Mouse (Mus musculus) gastrocnemius, adult 2 months (tissue): ENCODE data around the gene Ppp4c. TPM values are rescaled to one million over a fixed set of nuclear protein-coding genes. Genes with fewer than 3 reads are reported as not detected.

Experiments
- DNase-seq: peaks from one replicate; pipeline ENCODE4 v3.0.0; 2022
- H3K27ac ChIP-seq: fragments of 200-600 bp; 2 replicates; pipeline ENCODE4 v1.8.1; 2022; ENCODE audit warnings: mild to moderate bottlenecking
- H3K4me3 ChIP-seq: fragments of 200-600 bp; 2 replicates; pipeline ENCODE4 v1.8.1; 2022; ENCODE audit warnings: mild to moderate bottlenecking, moderate library complexity
- CTCF ChIP-seq: fragments of 200-600 bp; IDR thresholded peaks from 2 replicates; pipeline ENCODE4 v1.8.1; 2022; ENCODE audit warnings: antibody characterized with exemption, mild to moderate bottlenecking, moderate library complexity
- intact Hi-C: fragments of 180-260 bp; cut with DNase I; formaldehyde crosslinking; loops from one replicate; pipeline ENCODE4 v1.15.1; 2025
- total RNA-seq, 2 experiments: library from RNA; stranded (reverse); gene quantifications; 2 replicates each; pipeline ENCODE4 v1.2.3; 2021

Gene Ppp4c
- total RNA-seq, 2 experiments from 2014 or later = 22.8 to 25.7 TPM

DNA sequence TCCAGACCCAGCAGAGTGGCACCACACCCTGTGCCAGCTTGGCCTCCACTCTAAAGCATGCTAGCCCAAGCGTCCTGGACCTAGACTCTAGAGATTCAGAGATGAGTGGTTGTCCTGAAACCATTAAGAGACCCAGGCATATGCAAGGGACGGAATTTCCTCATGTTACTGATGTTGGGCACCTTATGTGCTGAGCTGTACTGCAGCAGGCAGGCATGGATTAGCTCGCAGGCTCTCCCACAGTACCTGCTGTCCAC lies 16.4 kb downstream of the Ppp4c start:
- no peak for TF ChIP-seq CTCF
- Histone ChIP-seq H3K4me3 (peak overlapping the region; percentile 90), H3K27ac (peak overlapping the region; percentile 99)
- no peak for DNase-seq
- intact Hi-C loops = loop anchor here (1.0 to 10.0 kb wide), 3 partner anchors 16 to 341 kb away; partner anchors contain the start of gene Sh2b1

- Histone ChIP-seq H3K27ac (peak overlapping the region; percentile 99), H3K4me3 (peak overlapping the region; percentile 90)
- TF ChIP-seq CTCF = peak; percentile 46
- no peak for DNase-seq
- intact Hi-C loops = loop anchor here (10.0 kb wide), 2 partner anchors 301 to 341 kb away; partner anchors contain the start of gene Sh2b1
These were observed 16.9 kb downstream of the Ppp4c start for GRCm38 (mm10) chr7:126775185-126775977.

- no peak for TF ChIP-seq CTCF
- intact Hi-C loops = loop anchor here (10.0 kb wide), 2 partner anchors 300 to 340 kb away; partner anchors contain the start of gene Sh2b1
- peak overlapping the region; percentile 99 for H3K27ac ChIP-seq
- no peak overlapping the region for H3K4me3 ChIP-seq
- no peak for DNase-seq
These were observed 17.8 kb downstream of the Ppp4c start for GRCm38 (mm10) chr7:126774463-126774862.

- no peak overlapping the region for H3K4me3 ChIP-seq
- H3K27ac ChIP-seq = no peak overlapping the region
- no peak for DNase-seq
- TF ChIP-seq CTCF = no peak
- intact Hi-C loops = loop anchor here (10.0 kb wide), 2 partner anchors 299 to 339 kb away; partner anchors contain the start of gene Sh2b1
These were observed 18.9 kb downstream of the Ppp4c start for GRCm38 (mm10) chr7:126773351-126773750.

GRCm38 (mm10) chr7:126770784-126771183 lies 21.5 kb downstream of the Ppp4c start:
- intact Hi-C loops = loop anchor here (10.0 kb wide), 2 partner anchors 296 to 336 kb away; partner anchors contain the start of gene Sh2b1
- no peak for TF ChIP-seq CTCF
- Histone ChIP-seq H3K27ac (no peak overlapping the region), H3K4me3 (no peak overlapping the region)
- no peak for DNase-seq

- H3K27ac ChIP-seq = no peak overlapping the region
- intact Hi-C loops = no loop called here
- no peak for DNase-seq
- TF ChIP-seq CTCF = no peak
- H3K4me3 ChIP-seq = no peak overlapping the region
These were observed 25.3 kb downstream of the Ppp4c start for GRCm38 (mm10) chr7:126767001-126767400.

DNA sequence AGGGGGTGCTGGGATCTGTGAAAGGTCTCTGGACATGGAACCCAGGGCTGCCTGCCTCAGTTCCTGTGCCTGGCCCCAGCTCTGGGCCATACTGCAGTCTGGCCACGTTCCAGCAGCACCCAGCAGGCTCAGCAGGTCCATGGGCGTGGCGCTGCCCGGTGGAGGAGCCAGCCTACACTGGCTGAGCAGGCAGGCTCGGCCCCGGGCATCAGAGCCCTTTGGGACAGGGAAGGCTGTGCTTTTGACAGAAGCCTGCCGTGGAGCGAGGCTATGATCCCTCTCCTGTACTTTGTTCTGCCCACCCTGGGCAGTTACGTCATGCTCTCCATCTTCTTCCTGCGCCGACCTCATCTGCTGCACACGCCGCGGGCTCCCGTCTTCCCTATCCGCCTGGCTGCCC lies 26.1 kb downstream of the Ppp4c start, which contains the start of gene Gdpd3:
Gene Gdpd3 (plus strand): TSS at position 134 of the 400 bp plus-strand sequence.
- TF ChIP-seq CTCF = no peak

DNA sequence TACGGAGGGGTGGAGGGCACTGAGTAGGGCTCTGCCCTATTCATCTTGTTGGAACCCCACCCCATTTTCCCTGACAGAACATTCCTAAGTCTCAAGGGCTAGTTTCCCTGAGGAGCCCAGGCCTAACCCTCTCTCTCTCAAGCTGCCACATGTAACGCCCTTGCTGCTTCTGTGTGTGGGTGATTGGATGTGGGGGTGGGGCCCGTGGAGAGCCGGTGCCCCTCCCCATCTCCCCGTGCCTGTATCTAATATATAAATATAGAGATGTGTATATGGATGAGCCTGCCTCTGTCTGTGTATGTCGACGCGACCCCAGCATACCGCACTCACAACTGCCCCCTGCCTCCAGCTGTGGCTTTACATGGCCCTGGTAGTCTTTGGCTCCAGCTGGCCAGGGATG lies 26.8 kb downstream of the Ppp4c start:
- H3K4me3 ChIP-seq = no peak overlapping the region
- DNase-seq = no peak
- intact Hi-C loops = no loop called here
- TF ChIP-seq CTCF = no peak
- H3K27ac ChIP-seq = no peak overlapping the region

More for the DNA sequence above, 26.1 kb downstream of the Ppp4c start, which contains the start of gene Gdpd3:
- H3K27ac ChIP-seq = no peak within 1 kb of the TSS
- intact Hi-C loops = no loop called here
- DNase-seq = no peak
- no peak within 1 kb of the TSS for H3K4me3 ChIP-seq

GRCm38 (mm10) chr7:126762471-126763008 lies 29.8 kb downstream of the Ppp4c start:
- DNase-seq = no peak
- Histone ChIP-seq H3K27ac (peak overlapping the region; percentile 95; the same call in 1 of the 2 replicates), H3K4me3 (no peak overlapping the region)
- no peak for TF ChIP-seq CTCF
- intact Hi-C loops = no loop called here

DNA sequence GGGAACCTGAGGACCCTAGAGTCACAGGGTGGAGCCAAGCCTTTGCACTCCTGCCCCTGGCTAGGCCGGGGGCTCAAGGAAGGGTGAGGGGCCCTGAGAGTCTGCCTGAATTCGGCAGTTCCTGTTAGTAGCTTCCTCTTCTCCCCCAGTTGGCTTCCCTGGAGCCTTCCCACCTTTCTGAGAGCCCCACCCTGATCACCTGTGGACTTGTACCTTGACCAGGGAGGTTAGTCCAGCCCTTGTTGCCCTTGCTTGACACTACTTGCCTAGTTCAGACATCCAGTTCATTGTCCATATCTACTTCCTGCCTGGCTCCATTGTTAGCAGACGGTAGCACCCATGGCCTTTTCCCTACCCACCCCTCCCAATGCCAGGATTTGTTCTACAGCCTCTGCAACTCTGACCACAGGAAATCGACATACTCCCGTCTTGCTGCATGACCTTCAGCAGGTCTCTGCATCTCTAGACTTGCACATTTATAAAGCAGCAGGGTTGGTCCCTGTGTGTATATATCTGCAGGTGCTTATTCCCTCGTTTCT lies 30.7 kb downstream of the Ppp4c start:
- Histone ChIP-seq H3K4me3 (peak overlapping the region; percentile 73), H3K27ac (peak overlapping the region; percentile 95)
- no peak for TF ChIP-seq CTCF
- intact Hi-C loops = no loop called here
- DNase-seq = no peak

DNA sequence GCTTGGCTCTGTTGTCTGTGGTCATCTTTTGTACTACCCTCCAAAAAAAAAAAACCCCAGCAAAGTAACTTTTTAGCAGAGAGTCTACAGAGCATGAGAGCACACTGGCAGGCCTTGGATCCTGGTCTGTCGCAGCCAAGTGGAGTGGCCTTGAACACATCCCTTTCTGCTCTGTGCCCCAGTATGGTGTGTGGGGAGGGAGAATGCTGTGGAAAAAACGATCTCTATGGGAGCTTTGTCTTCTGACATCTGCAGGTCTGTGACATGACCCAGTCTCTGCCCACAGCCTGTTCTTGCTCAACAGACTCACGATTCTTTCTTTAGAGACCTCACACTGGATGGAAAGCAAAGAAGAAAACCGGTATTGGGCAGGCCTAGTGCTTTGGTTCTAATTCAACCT lies 31.3 kb downstream of the Ppp4c start:
- no peak for TF ChIP-seq CTCF
- Histone ChIP-seq H3K27ac (peak overlapping the region; percentile 95), H3K4me3 (peak overlapping the region; percentile 73)
- intact Hi-C loops = loop anchor here (1.0 kb wide), 1 partner anchor 15 kb away; the partner anchor contains the start of gene Ypel3
- DNase-seq = no peak

- TF ChIP-seq CTCF = no peak
- DNase-seq = peak; percentile 79
- H3K4me3 ChIP-seq = peak overlapping the region; percentile 73
- intact Hi-C loops = loop anchor here (1.0 kb wide), 1 partner anchor 16 kb away; the partner anchor contains the start of gene Ypel3
- peak overlapping the region; percentile 95 for H3K27ac ChIP-seq
These were observed 31.9 kb downstream of the Ppp4c start for GRCm38 (mm10) chr7:126760391-126760802.
